Mouse (Mus musculus) CH12.LX (cell line): Measurements from ENCODE around the gene Vti1a. TPM values are rescaled to one million over a fixed set of nuclear protein-coding genes. Genes with fewer than 3 reads are reported as not detected.

Source experiments
- DNase-seq: peaks from one replicate; pipeline ENCODE4 v3.0.0-alpha.2; 2013; ENCODE audit errors: extremely low read depth
- H3K27ac ChIP-seq: 2 replicates; pipeline ENCODE4 v1.5.1; 2012; ENCODE audit warnings: low read depth, mild to moderate bottlenecking, control low read depth, moderate library complexity; ENCODE audit not compliant: insufficient read depth
- H3K27me3 ChIP-seq: replicated peaks from 2 replicates; pipeline ENCODE3; 2012; ENCODE audit warnings: inconsistent platforms
- H3K36me3 ChIP-seq, 2 experiments: replicated peaks in 1 of 2; 2 replicates each; pipeline versions ENCODE3 to v1.6.1; 2012; ENCODE audit warnings: inconsistent platforms in 1 of 2, low read length in 1 of 2, mild to moderate bottlenecking in 1 of 2, mixed read lengths in 1 of 2, moderate library complexity in 1 of 2; ENCODE audit not compliant: control insufficient read depth in 1 of 2, insufficient read depth in 1 of 2
- H3K4me1 ChIP-seq, 2 experiments: 2 replicates each; pipeline ENCODE4 v1.6.1; 2012; ENCODE audit warnings: inconsistent platforms in 1 of 2, moderate library complexity in 1 of 2; ENCODE audit not compliant: insufficient read depth in 2 of 2, control insufficient read depth in 1 of 2
- H3K4me2 ChIP-seq: 2 replicates; pipeline ENCODE4 v1.6.1; 2012; ENCODE audit warnings: low read depth, mild to moderate bottlenecking, control low read depth; ENCODE audit not compliant: poor library complexity, insufficient read depth, severe bottlenecking
- H3K4me3 ChIP-seq, 3 experiments: fragments of 150-350 bp in 1 of 3; sonication (generic) in 1 of 3; replicated peaks in 1 of 3; 2 replicates each; pipeline versions ENCODE3 to v1.5.1; 2011 to 2012; ENCODE audit warnings: low read depth in 2 of 3, low read length in 2 of 3, mild to moderate bottlenecking in 2 of 3, moderate library complexity in 2 of 3, control low read depth in 1 of 3, improper control_type of control experiment in 1 of 3, inconsistent platforms in 1 of 3, mixed read lengths in 1 of 3; ENCODE audit not compliant: poor library complexity in 1 of 3
- H3K79me2 ChIP-seq: replicated peaks from 2 replicates; pipeline ENCODE4 v1.6.1; 2012; ENCODE audit warnings: mild to moderate bottlenecking, moderate library complexity; ENCODE audit not compliant: control insufficient read depth, poor library complexity, insufficient read depth, severe bottlenecking; ENCODE audit errors: extremely low read depth
- H3K9ac ChIP-seq: 2 replicates; pipeline ENCODE4 v1.6.1; 2012; ENCODE audit warnings: low read depth, mild to moderate bottlenecking, control low read depth, moderate library complexity; ENCODE audit not compliant: insufficient read depth
- H3K9me3 ChIP-seq: replicated peaks from 2 replicates; pipeline ENCODE3; 2012; ENCODE audit warnings: low read length, inconsistent platforms, mixed read lengths
- CHD1 ChIP-seq: IDR thresholded peaks from 2 replicates; pipeline ENCODE4 v1.6.1; 2012; ENCODE audit warnings: low read depth, low read length, improper control_type of control experiment, inconsistent platforms
- CHD2 ChIP-seq: IDR thresholded peaks from 2 replicates; pipeline ENCODE4 v1.6.1; 2011; ENCODE audit warnings: low read length, improper control_type of control experiment
- CTCF ChIP-seq, 2 experiments: IDR thresholded peaks in 1 of 2; conservative IDR thresholded peaks in 1 of 2; 2 replicates each; pipeline ENCODE4 v1.5.1; 2011 to 2012; ENCODE audit warnings: low read depth in 2 of 2, low read length in 2 of 2, improper control_type of control experiment in 1 of 2, inconsistent platforms in 1 of 2, mild to moderate bottlenecking in 1 of 2, moderate library complexity in 1 of 2
- ELF1 ChIP-seq: IDR thresholded peaks from 2 replicates; pipeline ENCODE4 v1.6.1; 2014; ENCODE audit warnings: low read depth, mild to moderate bottlenecking, inconsistent platforms, low read length, improper control_type of control experiment
- ETS1 ChIP-seq: conservative IDR thresholded peaks from 2 replicates; pipeline ENCODE4 v1.6.1; 2012; ENCODE audit warnings: low read depth, mild to moderate bottlenecking, inconsistent platforms, low read length, improper control_type of control experiment, moderate library complexity
- GABPA ChIP-seq: IDR thresholded peaks from 2 replicates; pipeline ENCODE4 v1.6.1; 2012; ENCODE audit warnings: low read depth, low read length, improper control_type of control experiment, inconsistent platforms; ENCODE audit not compliant: insufficient replicate concordance
- IRF4 ChIP-seq: IDR thresholded peaks from 2 replicates; pipeline ENCODE4 v1.6.1; 2014; ENCODE audit warnings: low read depth, mild to moderate bottlenecking, inconsistent platforms, low read length, improper control_type of control experiment
- KAT2A ChIP-seq: IDR thresholded peaks from 2 replicates; pipeline ENCODE4 v1.6.1; 2012; ENCODE audit warnings: low read length, improper control_type of control experiment, inconsistent platforms; ENCODE audit not compliant: insufficient replicate concordance
- MAFK ChIP-seq: IDR thresholded peaks from 2 replicates; pipeline ENCODE4 v1.6.1; 2011; ENCODE audit warnings: low read length, improper control_type of control experiment; ENCODE audit not compliant: insufficient replicate concordance
- MAX ChIP-seq: IDR thresholded peaks from 2 replicates; pipeline ENCODE4 v1.6.1; 2011; ENCODE audit warnings: low read length, improper control_type of control experiment
- MAZ ChIP-seq: IDR thresholded peaks from 2 replicates; pipeline ENCODE4 v1.6.1; 2012; ENCODE audit warnings: low read depth, mild to moderate bottlenecking, inconsistent platforms, low read length, improper control_type of control experiment, moderate library complexity
- MEF2A ChIP-seq: IDR thresholded peaks from 2 replicates; pipeline ENCODE4 v1.6.1; 2014; ENCODE audit warnings: low read depth, mild to moderate bottlenecking, inconsistent platforms, low read length, improper control_type of control experiment, borderline replicate concordance
- MXI1 ChIP-seq: IDR thresholded peaks from 2 replicates; pipeline ENCODE4 v1.6.1; 2011; ENCODE audit warnings: mild to moderate bottlenecking, low read depth, low read length, improper control_type of control experiment
- MYC ChIP-seq: IDR thresholded peaks from 2 replicates; pipeline ENCODE4 v1.6.1; 2011; ENCODE audit warnings: low read depth, mild to moderate bottlenecking, improper control_type of control experiment, low read length
- NRF1 ChIP-seq: IDR thresholded peaks from 2 replicates; pipeline ENCODE4 v1.6.1; 2014; ENCODE audit warnings: low read depth, mild to moderate bottlenecking, inconsistent platforms, low read length, improper control_type of control experiment, moderate library complexity
- PAX5 ChIP-seq: IDR thresholded peaks from 2 replicates; pipeline ENCODE4 v1.6.1; 2012; ENCODE audit warnings: low read length, inconsistent platforms, mixed read lengths
- POLR2A ChIP-seq: IDR thresholded peaks from 2 replicates; pipeline ENCODE4 v1.6.1; 2011; ENCODE audit warnings: low read depth, mild to moderate bottlenecking, improper control_type of control experiment, low read length
- POLR2AphosphoS2 ChIP-seq: IDR thresholded peaks from 2 replicates; pipeline ENCODE4 v1.6.1; 2011; ENCODE audit warnings: low read depth, low read length, improper control_type of control experiment
- RCOR1 ChIP-seq: conservative IDR thresholded peaks from 2 replicates; pipeline ENCODE4 v1.6.1; 2012; ENCODE audit warnings: low read depth, mild to moderate bottlenecking, inconsistent platforms, low read length, improper control_type of control experiment
- TBP ChIP-seq: conservative IDR thresholded peaks from 2 replicates; pipeline ENCODE4 v1.6.1; 2011; ENCODE audit warnings: low read depth, low read length, improper control_type of control experiment
- TCF12 ChIP-seq: IDR thresholded peaks from 2 replicates; pipeline ENCODE4 v1.6.1; 2014; ENCODE audit warnings: low read depth, mild to moderate bottlenecking, inconsistent platforms, low read length, improper control_type of control experiment
- ZMIZ1 ChIP-seq: IDR thresholded peaks from 2 replicates; pipeline ENCODE4 v1.6.1; 2012; ENCODE audit warnings: low read depth, mild to moderate bottlenecking, inconsistent platforms, low read length, improper control_type of control experiment
- ZNF384 ChIP-seq: IDR thresholded peaks from 2 replicates; pipeline ENCODE4 v1.6.1; 2012; ENCODE audit warnings: low read depth, low read length, improper control_type of control experiment, inconsistent platforms
- dilution Hi-C: fragments of 300-500 bp; cut with MboI; formaldehyde crosslinking; loops from 2 replicates; pipeline ENCODE4 v1.14.3; 2020; ENCODE audit warnings: low sequenced_read_pairs; ENCODE audit not compliant: extremely low pct_unique_long_range_greater_than_20kb, extremely low pct_ligation_motif_present
- in situ Hi-C: fragments of 300-500 bp; cut with MboI; formaldehyde crosslinking; loops from 3 replicates; pipeline ENCODE4 v1.14.3; 2019; ENCODE audit warnings: low sequenced_read_pairs, low pct_ligation_motif_present, low pct_unique_long_range_greater_than_20kb, mixed read lengths
- polyA plus RNA-seq: library from polyadenylated mRNA; unstranded; fragments of >175 nt; gene quantifications from 2 replicates; pipeline ENCODE4 v1.2.1, GENCODE M21; 2012; ENCODE audit warnings: low read depth; ENCODE audit not compliant: insufficient read length
- total RNA-seq, 2 experiments: library from RNA; depleted of rRNA; stranded (reverse); fragments of 300-350 nt in 1 of 2; fragments of >200 nt in 1 of 2; gene quantifications; 2 replicates each; pipeline ENCODE4 v1.2.3; 2012 to 2014

Gene Vti1a
- total and polyA plus RNA-seq, 3 experiments: 22.3 to 27.6 (median 23.5) TPM

DNA sequence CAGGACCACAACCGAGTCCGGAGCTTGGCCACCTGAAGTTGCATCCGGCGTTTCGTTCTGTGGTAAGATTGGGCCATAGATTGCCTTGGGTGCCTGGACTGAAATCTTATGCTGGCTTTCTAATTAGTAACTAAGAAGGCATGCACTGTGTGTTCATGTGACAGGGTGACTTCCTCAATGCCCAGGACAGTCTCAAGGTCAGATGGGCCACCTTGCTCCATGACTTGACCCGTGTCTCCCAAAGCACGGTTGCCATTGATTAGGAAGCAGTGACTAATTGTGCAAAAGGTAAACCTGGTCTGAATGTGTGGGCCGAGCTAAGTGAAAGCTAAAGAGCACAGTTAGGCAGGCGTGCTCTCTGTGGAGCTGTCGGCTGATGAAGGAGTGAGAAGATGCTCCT lies 232.1 kb downstream of the Vti1a start:
- Histone ChIP-seq H3K9ac (no peak overlapping the region), H3K27ac (no peak overlapping the region), H3K9me3 (no peaks in the 10 kb centered on the region), H3K79me2 (no peaks in the 10 kb centered on the region), H3K4me1 (peaks cover 13 to 52% of the 10 kb centered on the region in 2 experiments), H3K4me3 (no peak overlapping the region), H3K27me3 (no peaks in the 10 kb centered on the region), H3K4me2 (no peak overlapping the region), H3K36me3 (peaks cover 0 to 23% of the 10 kb centered on the region in 2 experiments)
- dilution Hi-C loops: no loop called here
- in situ Hi-C loops: no loop called here
- TF ChIP-seq RCOR1: no peak
- TF ChIP-seq PAX5: no peak
- TF ChIP-seq POLR2A: no peak
- TF ChIP-seq MXI1: no peak
- no peak for TF ChIP-seq MAX
- TF ChIP-seq CHD1: no peak
- no peak for TF ChIP-seq ELF1
- no peak for TF ChIP-seq NRF1
- no peak for TF ChIP-seq KAT2A
- TF ChIP-seq MAFK: no peak
- TF ChIP-seq ZNF384: no peak
- TF ChIP-seq IRF4: no peak
- TF ChIP-seq MAZ: no peak
- no peak for TF ChIP-seq GABPA
- no peak for TF ChIP-seq MYC
- no peak for TF ChIP-seq TCF12
- no peak for TF ChIP-seq POLR2AphosphoS2
- no peak for DNase-seq

DNA sequence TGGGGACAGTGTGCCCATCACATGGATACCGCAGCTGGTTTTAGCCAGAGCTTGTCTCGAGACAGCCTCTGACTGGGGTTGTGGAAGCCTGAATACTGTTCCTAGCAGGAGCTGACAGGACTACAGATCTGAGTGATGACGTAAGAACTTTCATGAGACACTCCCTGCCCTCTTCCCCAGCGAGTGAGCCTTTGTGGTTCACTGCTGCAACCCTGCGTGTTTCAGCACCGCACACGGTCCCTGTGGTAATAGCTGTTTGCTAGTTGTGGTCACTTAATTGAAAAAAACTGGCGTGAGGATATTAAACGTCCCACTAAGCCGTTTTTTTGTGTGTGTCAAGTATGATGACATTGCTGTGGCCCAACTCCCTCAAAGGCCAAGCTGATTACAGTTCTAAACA lies 232.6 kb downstream of the Vti1a start:
- Histone ChIP-seq H3K4me3 (no peak overlapping the region), H3K4me1 (peaks cover 16 to 52% of the 10 kb centered on the region in 2 experiments), H3K36me3 (peaks cover 0 to 23% of the 10 kb centered on the region in 2 experiments), H3K4me2 (no peak overlapping the region), H3K9me3 (no peaks in the 10 kb centered on the region), H3K79me2 (no peaks in the 10 kb centered on the region), H3K27me3 (no peaks in the 10 kb centered on the region), H3K27ac (no peak overlapping the region), H3K9ac (no peak overlapping the region)
- dilution Hi-C loops (no loop called here), in situ Hi-C loops (no loop called here)
- no peak for TF ChIP-seq CHD2
- TF ChIP-seq CTCF (conservative IDR thresholded peaks at IDR 0.05 in 1 of 2, IDR thresholded peaks at IDR 0.05 in 1 of 2; ENCODE audit: low read depth in 2 of 2, low read length in 2 of 2): no peak
- TF ChIP-seq MXI1: no peak
- TF ChIP-seq TBP: no peak
- TF ChIP-seq MEF2A: no peak
- TF ChIP-seq ZMIZ1: no peak
- no peak for TF ChIP-seq ETS1
- no peak for TF ChIP-seq POLR2A
- no peak for DNase-seq
